Mouse (Mus musculus) forebrain, embryonic 11.5 days (tissue): Measurements from ENCODE around the gene Car4. TPM values are rescaled to one million over a fixed set of nuclear protein-coding genes. Genes with fewer than 3 reads are reported as not detected.
A peak's percentile ranks its signal among the peaks of the same experiment; 100 is the strongest.

Experiments used
- ATAC-seq: fragments of 200-750 bp; cut with Nextera tagmentation; replicated peaks from 2 replicates; pipeline ENCODE4 v1.8.0; 2017; ENCODE audit warnings: moderate TSS enrichment; ENCODE audit not compliant: low FRiP score
- DNase-seq: peaks from one replicate; pipeline ENCODE4 v3.0.0-alpha.2; 2017; ENCODE audit warnings: low spot score
- H3K27ac ChIP-seq: fragments of 300-500 bp; sonication (generic); 2 replicates; pipeline ENCODE4 v1.5.1; 2014; ENCODE audit warnings: low read depth, low read length
- H3K27me3 ChIP-seq: fragments of 300-500 bp; sonication (generic); 2 replicates; pipeline ENCODE4 v1.6.1; 2014; ENCODE audit warnings: mild to moderate bottlenecking, low read length, mixed read lengths; ENCODE audit not compliant: control insufficient read depth, insufficient read depth
- H3K36me3 ChIP-seq: fragments of 300-500 bp; sonication (generic); 2 replicates; pipeline ENCODE4 v1.6.1; 2014; ENCODE audit warnings: mild to moderate bottlenecking, low read length, moderate library complexity, mixed read lengths; ENCODE audit not compliant: control insufficient read depth, insufficient read depth
- H3K4me1 ChIP-seq: fragments of 300-500 bp; sonication (generic); replicated peaks from 2 replicates; pipeline ENCODE4 v1.6.1; 2014; ENCODE audit warnings: low read length, mixed read lengths; ENCODE audit not compliant: control insufficient read depth, insufficient read depth
- H3K4me2 ChIP-seq: fragments of 300-500 bp; sonication (generic); 2 replicates; pipeline ENCODE4 v1.6.1; 2014; ENCODE audit warnings: low read depth, mild to moderate bottlenecking, low read length, moderate library complexity, mixed read lengths; ENCODE audit not compliant: severe bottlenecking
- H3K4me3 ChIP-seq: fragments of 300-500 bp; sonication (generic); 2 replicates; pipeline ENCODE4 v1.5.1; 2014; ENCODE audit warnings: low read depth, low read length
- H3K9ac ChIP-seq: fragments of 300-500 bp; sonication (generic); 2 replicates; pipeline ENCODE4 v1.6.1; 2014; ENCODE audit warnings: low read length
- H3K9me3 ChIP-seq: fragments of 300-500 bp; sonication (generic); 2 replicates; pipeline ENCODE4 v1.6.1; 2016; ENCODE audit warnings: low read length, mixed read lengths; ENCODE audit not compliant: control insufficient read depth
- WGBS: fragments of 180-500 bp; shearing (Covaris S2); extraction: QIAGEN DNeasy Blood & Tissue Kit; methylation state at CpG from one replicate; pipeline ENCODE4 v1.1.7; 2014; 5-methylcytosine and 5-hydroxymethylcytosine counted together
- polyA plus RNA-seq: library from polyadenylated mRNA; unstranded; fragments of >200 nt; fragmentation: Nextera tagmentation; extraction: Ambion mirVana; gene quantifications from 2 replicates; pipeline ENCODE4 v1.2.1, GENCODE M21; 2014

The Car4 gene
- polyA plus RNA-seq, 1 experiment from 2014 or later, result 1.3 TPM

DNA sequence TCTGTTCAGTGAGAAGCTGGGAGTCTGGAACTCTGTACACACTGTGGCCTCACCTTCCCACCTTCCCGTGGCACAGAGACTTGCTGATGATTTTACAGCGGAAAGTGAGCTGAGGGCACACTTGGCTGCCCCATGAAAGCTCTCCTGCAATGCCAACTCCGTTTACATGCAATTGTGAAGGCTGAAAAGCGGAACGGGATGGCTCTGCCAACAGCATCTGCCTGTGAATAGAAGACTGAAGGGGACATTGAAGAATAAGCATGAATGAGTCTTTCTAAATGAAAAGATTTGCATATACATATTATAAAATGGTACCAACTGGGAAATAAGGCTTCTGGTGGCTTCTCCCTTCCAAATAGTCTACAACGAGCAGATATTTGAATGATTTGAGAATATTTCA, 10.4 kb upstream of the Car4 start:
- Histone ChIP-seq H3K4me1 (peaks cover 11% of the 10 kb centered on the region), H3K27ac (no peak overlapping the region), H3K4me3 (no peak overlapping the region), H3K27me3 (no peaks in the 10 kb centered on the region), H3K36me3 (no peaks in the 10 kb centered on the region), H3K4me2 (no peak overlapping the region), H3K9ac (no peak overlapping the region), H3K9me3 (no peaks in the 10 kb centered on the region)
- DNase-seq (no peak), ATAC-seq (no peak)
- WGBS, result 72% methylated on average over 6 of the region's 6 CpGs

DNA sequence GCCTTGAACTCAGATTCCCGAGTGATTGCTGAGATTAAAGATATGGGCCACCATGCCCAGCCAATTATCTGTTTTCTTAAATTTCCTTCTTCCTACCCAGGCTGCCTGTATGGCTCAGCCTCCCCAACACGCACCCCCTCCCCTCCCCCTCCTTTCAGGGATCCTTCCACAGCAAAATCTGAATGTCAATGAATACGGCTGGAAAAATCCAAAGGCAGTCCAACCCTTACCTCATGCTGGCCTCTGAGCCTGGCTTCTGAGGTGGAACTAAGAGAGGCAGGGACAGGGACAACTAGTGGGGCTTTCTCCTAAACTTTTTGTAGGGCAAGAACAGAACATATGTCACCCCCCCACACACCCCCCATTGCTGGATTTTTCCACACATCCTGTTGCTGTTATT, 9.5 kb upstream of the Car4 start:
- 42% methylated on average over 3 of the region's 3 CpGs for WGBS
- DNase-seq (no peak), ATAC-seq (no peak)
- no peaks in the 10 kb centered on the region for H3K36me3 ChIP-seq
- H3K4me1 ChIP-seq, result peaks cover 11% of the 10 kb centered on the region
- H3K4me3 ChIP-seq, result no peak overlapping the region
- no peak overlapping the region for H3K4me2 ChIP-seq
- H3K27me3 ChIP-seq, result no peaks in the 10 kb centered on the region
- no peak overlapping the region for H3K9ac ChIP-seq
- H3K9me3 ChIP-seq, result no peaks in the 10 kb centered on the region
- H3K27ac ChIP-seq, result no peak overlapping the region

DNA sequence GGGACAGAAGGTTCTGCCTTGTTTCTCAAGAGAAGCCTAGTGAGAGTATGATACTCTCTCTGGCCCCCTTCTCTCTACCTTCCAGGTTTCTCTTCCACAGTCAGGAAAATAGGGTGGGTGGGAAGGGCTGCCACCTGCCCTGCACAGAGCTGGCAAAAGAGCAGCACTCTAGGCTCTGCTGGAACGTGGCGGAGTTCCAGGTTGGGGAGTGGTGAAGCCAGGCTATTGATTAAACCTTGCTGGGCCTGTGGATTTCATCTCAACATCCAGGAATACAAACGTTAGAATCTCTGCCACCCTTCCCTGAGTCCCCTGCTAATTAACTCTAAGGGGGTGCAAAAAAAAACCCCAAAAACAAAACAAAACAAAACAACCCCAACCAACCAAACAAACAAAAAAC, 9.1 kb upstream of the Car4 start:
- Histone ChIP-seq H3K27ac (no peak overlapping the region), H3K27me3 (no peaks in the 10 kb centered on the region), H3K4me1 (peaks cover 11% of the 10 kb centered on the region), H3K9ac (no peak overlapping the region), H3K9me3 (no peaks in the 10 kb centered on the region), H3K4me2 (no peak overlapping the region), H3K36me3 (no peaks in the 10 kb centered on the region), H3K4me3 (no peak overlapping the region)
- DNase-seq (no peak), ATAC-seq (no peak)
- 31% methylated on average over 3 of the region's 3 CpGs for WGBS

DNA sequence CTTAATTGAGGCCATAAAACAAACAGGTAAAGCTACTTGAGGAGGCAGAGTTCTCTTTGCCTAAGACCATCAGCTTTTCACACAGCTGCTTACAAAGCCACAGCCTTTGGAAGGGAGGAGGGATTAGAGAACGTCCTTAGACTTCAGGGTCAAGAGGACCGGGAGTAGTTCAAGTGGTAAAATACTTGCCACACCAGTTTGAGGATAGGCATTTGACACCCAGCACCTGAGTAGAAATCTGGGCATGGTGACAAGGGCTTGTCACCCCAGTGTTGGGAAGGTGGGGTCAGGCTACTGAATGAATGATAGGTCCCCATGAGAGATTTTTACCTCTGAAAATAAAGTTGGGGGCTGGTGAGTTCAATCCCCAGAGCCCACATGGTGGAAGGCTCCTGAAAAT, 5.0 kb upstream of the Car4 start:
- Histone ChIP-seq H3K4me1 (peaks cover 1% of the 10 kb centered on the region), H3K9me3 (no peaks in the 10 kb centered on the region), H3K27ac (no peak overlapping the region), H3K4me3 (no peak overlapping the region), H3K27me3 (peaks cover 12% of the 10 kb centered on the region), H3K4me2 (no peak overlapping the region), H3K9ac (no peak overlapping the region), H3K36me3 (no peaks in the 10 kb centered on the region)
- no peak for DNase-seq
- ATAC-seq, result no peak
- 43% methylated on average over 2 of the region's 2 CpGs for WGBS

DNA sequence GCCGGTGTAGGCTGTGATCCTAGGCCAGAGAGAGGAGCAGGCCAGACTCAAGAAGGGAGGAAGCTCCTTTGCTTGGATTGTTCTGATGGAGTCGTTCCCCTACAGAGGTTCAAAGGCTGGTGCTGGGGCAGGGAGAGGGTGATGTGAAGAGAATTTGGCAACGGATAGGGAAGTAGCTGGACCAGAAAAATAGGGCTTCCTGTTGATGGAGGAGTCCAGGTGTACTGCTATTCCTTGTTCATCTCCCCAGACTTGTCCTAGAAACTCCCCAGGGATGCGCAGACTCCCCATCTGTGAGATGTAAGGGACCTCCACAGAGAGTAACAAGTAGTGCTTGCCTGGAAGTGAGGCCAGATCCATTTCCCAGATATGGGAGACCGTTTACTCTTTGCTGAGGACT, 1.2 kb upstream of the Car4 start:
- no peak overlapping the region for H3K4me3 ChIP-seq
- DNase-seq (no peak), ATAC-seq (no peak)
- no peaks in the 10 kb centered on the region for H3K9me3 ChIP-seq
- H3K27ac ChIP-seq, result no peak overlapping the region
- peaks cover 31% of the 10 kb centered on the region for H3K27me3 ChIP-seq
- peaks cover 7% of the 10 kb centered on the region; the same call in 1 of the 2 replicates for H3K4me1 ChIP-seq
- H3K9ac ChIP-seq, result no peak overlapping the region
- WGBS, result 35% methylated on average over 5 of the region's 5 CpGs
- no peaks in the 10 kb centered on the region for H3K36me3 ChIP-seq
- no peak overlapping the region for H3K4me2 ChIP-seq

DNA sequence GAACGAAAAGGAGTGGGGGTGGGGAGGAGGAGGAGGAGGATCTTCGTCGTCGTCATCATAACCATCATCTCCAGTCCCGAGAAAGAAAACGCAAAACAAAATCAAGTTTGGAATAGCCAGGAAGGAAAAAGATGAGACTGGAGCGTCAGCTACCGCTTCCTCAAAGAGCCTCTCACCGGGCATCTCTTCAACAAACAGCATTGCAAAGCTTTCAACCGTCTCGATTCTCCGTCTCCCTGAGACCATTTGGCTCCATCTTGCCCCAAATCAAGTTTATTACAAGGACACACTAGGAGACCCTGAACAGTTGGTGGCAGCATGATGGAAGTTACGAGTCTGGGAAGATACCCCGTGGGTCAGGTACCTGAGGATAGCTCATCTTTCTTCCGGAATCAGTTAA, 415 bp upstream of the Car4 start:
- Histone ChIP-seq H3K4me1 (peaks cover 7% of the 10 kb centered on the region; the same call in 1 of the 2 replicates), H3K4me3 (peak overlapping the region; percentile 25; the same call in 1 of the 2 replicates), H3K9ac (no peak overlapping the region), H3K9me3 (no peaks in the 10 kb centered on the region), H3K36me3 (no peaks in the 10 kb centered on the region), H3K27ac (no peak overlapping the region), H3K4me2 (peak overlapping the region; percentile 55; the same call in 1 of the 2 replicates), H3K27me3 (peaks cover 31% of the 10 kb centered on the region)
- no peak for ATAC-seq
- no peak for DNase-seq
- WGBS, result 8% methylated on average over 15 of the region's 15 CpGs

DNA sequence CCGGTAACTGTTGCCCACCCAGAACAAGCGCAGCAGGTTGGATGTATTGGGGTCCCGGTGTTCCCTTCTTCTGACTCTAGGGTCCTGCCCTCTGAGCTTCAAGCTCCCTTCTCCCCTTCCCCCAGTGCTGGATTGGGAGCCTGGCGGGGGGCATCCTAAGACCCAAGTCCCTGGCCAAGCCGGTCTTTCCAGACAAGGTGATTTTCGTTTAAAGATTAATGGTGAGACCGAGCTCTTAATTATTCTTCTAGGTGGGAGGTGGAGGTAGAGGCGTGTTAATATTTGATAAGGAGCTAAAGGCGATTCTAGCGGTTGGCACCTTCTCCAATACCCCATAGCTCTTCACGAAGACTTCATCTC, 665 bp downstream of the Car4 start:
- peak overlapping the region; percentile 25 for H3K4me3 ChIP-seq
- under 1% methylated on average over 11 of the region's 11 CpGs for WGBS

DNA sequence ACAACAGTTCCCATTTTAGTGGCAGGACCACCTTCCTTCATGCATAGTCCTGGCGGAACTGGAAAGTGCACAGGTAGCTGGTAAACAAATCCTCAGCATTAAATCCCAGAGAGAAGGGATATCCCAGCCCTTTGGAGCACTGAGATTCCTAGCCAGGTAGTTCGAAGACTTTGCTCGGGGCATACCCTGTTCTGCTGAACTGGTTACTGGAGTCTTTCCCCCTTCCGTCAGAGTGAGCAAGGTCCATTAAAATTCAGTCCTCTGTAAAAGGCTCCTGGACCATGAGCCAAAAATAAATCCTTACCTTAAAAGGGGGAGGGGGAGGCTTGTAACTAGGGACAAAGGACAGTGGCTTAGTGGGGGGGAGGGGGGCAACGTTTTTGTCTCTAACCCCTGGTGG, 1.6 kb downstream of the Car4 start:
- Histone ChIP-seq H3K9me3 (no peaks in the 10 kb centered on the region), H3K27ac (no peak overlapping the region), H3K9ac (no peak overlapping the region), H3K4me2 (no peak overlapping the region), H3K36me3 (no peaks in the 10 kb centered on the region), H3K4me1 (peaks cover 7% of the 10 kb centered on the region; the same call in 1 of the 2 replicates), H3K27me3 (peaks cover 31% of the 10 kb centered on the region), H3K4me3 (no peak overlapping the region)
- no peak for DNase-seq
- ATAC-seq, result no peak
- 16% methylated on average over 5 of the region's 5 CpGs for WGBS

More for the DNA sequence above, 665 bp downstream of the Car4 start:
- Histone ChIP-seq H3K27me3 (peaks cover 31% of the 10 kb centered on the region), H3K4me1 (peaks cover 7% of the 10 kb centered on the region; the same call in 1 of the 2 replicates), H3K36me3 (no peaks in the 10 kb centered on the region), H3K27ac (no peak overlapping the region), H3K9ac (no peak overlapping the region; the same call in 1 of the 2 replicates), H3K9me3 (no peaks in the 10 kb centered on the region), H3K4me2 (peak overlapping the region; percentile 55)
- DNase-seq (no peak), ATAC-seq (no peak)

DNA sequence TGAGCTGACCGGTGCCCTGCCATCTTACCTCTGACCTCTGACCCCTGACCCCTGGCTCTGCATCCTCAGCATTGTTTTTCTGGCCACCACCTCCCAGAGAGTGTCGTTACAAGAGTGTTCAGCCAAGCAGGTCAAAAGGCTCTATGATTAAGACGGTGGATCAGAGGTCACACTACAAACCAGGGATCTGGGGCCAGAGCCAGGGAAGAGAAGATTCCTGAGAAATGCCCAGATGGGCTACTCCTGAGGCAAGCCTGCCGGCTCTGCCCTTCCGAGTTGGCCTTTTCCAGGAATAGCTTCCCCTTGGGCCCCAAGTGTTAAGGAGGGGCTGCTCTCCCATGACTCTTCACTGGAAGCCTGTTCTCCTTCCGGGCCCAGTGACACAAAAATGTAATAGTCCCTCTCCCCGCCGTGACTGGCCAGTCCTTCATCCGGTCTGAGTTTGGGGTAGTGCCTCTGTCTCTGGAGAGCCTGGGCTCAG, 2.2 kb downstream of the Car4 start:
- H3K9me3 ChIP-seq, result no peaks in the 10 kb centered on the region
- no peak overlapping the region for H3K4me3 ChIP-seq
- peak; percentile 60 for DNase-seq
- no peak overlapping the region for H3K9ac ChIP-seq
- 3% methylated on average over 9 of the region's 9 CpGs for WGBS
- H3K27me3 ChIP-seq, result peaks cover 31% of the 10 kb centered on the region
- peaks cover 7% of the 10 kb centered on the region; the same call in 1 of the 2 replicates for H3K4me1 ChIP-seq
- H3K36me3 ChIP-seq, result no peaks in the 10 kb centered on the region
- H3K27ac ChIP-seq, result no peak overlapping the region
- no peak for ATAC-seq
- H3K4me2 ChIP-seq, result no peak overlapping the region
